Mouse (Mus musculus): Measurements from ENCODE around the gene Ubxn7. TPM values are rescaled to one million over a fixed set of nuclear protein-coding genes. Genes with fewer than 3 reads are reported as not detected.

The Ubxn7 gene
- polyA plus RNA-seq, 1 experiment from 2014 or later, result 13.2 TPM

- Histone ChIP-seq H3K9ac (replicated peaks; ENCODE audit: low read depth) (no peak overlapping the region), H3K27me3 (replicated peaks; ENCODE audit: insufficient read depth, low read length) (no peaks in the 10 kb centered on the region), H3K9me3 (ENCODE audit: low read length) (no peaks in the 10 kb centered on the region), H3K4me3 (ENCODE audit: low read depth, low read length) (no peak overlapping the region), H3K4me2 (replicated peaks; ENCODE audit: low read depth, low read length) (no peak overlapping the region), H3K4me1 (ENCODE audit: insufficient read depth, low read depth, low read length) (no peaks in the 10 kb centered on the region), H3K36me3 (ENCODE audit: insufficient read depth, low read length) (no peaks in the 10 kb centered on the region), H3K27ac (ENCODE audit: low read length) (no peak overlapping the region)
- TF ChIP-seq EP300 (IDR thresholded peaks at IDR 0.05) (no peak), CTCF (IDR thresholded peaks at IDR 0.05) (no peak)
- DNase-seq (ENCODE audit: low spot score) (no peak), ATAC-seq (no peak)
- 90% methylated on average over 5 of the region's 5 CpGs for WGBS
Observed at GRCm38 (mm10) chr16:32335146-32335545, 3.1 kb downstream of the Ubxn7 start.

- H3K4me1 ChIP-seq (ENCODE audit: insufficient read depth, low read depth, low read length), result no peaks in the 10 kb centered on the region
- H3K27ac ChIP-seq (ENCODE audit: low read length), result no peak overlapping the region
- DNase-seq (ENCODE audit: low spot score) (no peak), ATAC-seq (no peak)
- no peak overlapping the region for H3K4me3 ChIP-seq (ENCODE audit: low read depth, low read length)
- no peaks in the 10 kb centered on the region for H3K27me3 ChIP-seq (replicated peaks; ENCODE audit: insufficient read depth, low read length)
- H3K4me2 ChIP-seq (replicated peaks; ENCODE audit: low read depth, low read length), result no peak overlapping the region
- no peak for TF ChIP-seq EP300 (IDR thresholded peaks at IDR 0.05)
- H3K36me3 ChIP-seq (ENCODE audit: insufficient read depth, low read length), result no peaks in the 10 kb centered on the region
- H3K9me3 ChIP-seq (ENCODE audit: low read length), result no peaks in the 10 kb centered on the region
- no peak overlapping the region for H3K9ac ChIP-seq (replicated peaks; ENCODE audit: low read depth)
- 71% methylated on average over 7 of the region's 7 CpGs for WGBS
Observed at GRCm38 (mm10) chr16:32336026-32336780, 4.1 kb downstream of the Ubxn7 start.

GRCm38 (mm10) chr16:32337001-32337400 is 4.9 kb downstream of the Ubxn7 start:
- no peaks in the 10 kb centered on the region for H3K27me3 ChIP-seq (replicated peaks; ENCODE audit: insufficient read depth, low read length)
- no peak overlapping the region for H3K27ac ChIP-seq (ENCODE audit: low read length)
- ATAC-seq, result no peak
- H3K4me3 ChIP-seq (ENCODE audit: low read depth, low read length), result no peak overlapping the region
- DNase-seq (ENCODE audit: low spot score), result no peak
- TF ChIP-seq EP300 (IDR thresholded peaks at IDR 0.05) (no peak), CTCF (IDR thresholded peaks at IDR 0.05) (no peak)
- H3K4me2 ChIP-seq (replicated peaks; ENCODE audit: low read depth, low read length), result no peak overlapping the region
- H3K36me3 ChIP-seq (ENCODE audit: insufficient read depth, low read length), result no peaks in the 10 kb centered on the region
- no peaks in the 10 kb centered on the region for H3K4me1 ChIP-seq (ENCODE audit: insufficient read depth, low read depth, low read length)
- H3K9ac ChIP-seq (replicated peaks; ENCODE audit: low read depth), result no peak overlapping the region
- no peaks in the 10 kb centered on the region for H3K9me3 ChIP-seq (ENCODE audit: low read length)

GRCm38 (mm10) chr16:32340451-32340850 is 8.4 kb downstream of the Ubxn7 start:
- H3K4me3 ChIP-seq (ENCODE audit: low read depth, low read length), result no peak overlapping the region
- H3K27ac ChIP-seq (ENCODE audit: low read length), result no peak overlapping the region
- 58% methylated on average over 1 of the region's 1 CpGs for WGBS
- H3K36me3 ChIP-seq (ENCODE audit: insufficient read depth, low read length), result no peaks in the 10 kb centered on the region
- no peaks in the 10 kb centered on the region for H3K27me3 ChIP-seq (replicated peaks; ENCODE audit: insufficient read depth, low read length)
- TF ChIP-seq EP300 (IDR thresholded peaks at IDR 0.05) (no peak), CTCF (IDR thresholded peaks at IDR 0.05) (no peak)
- no peak for DNase-seq (ENCODE audit: low spot score)
- no peak overlapping the region for H3K4me2 ChIP-seq (replicated peaks; ENCODE audit: low read depth, low read length)
- ATAC-seq, result no peak
- no peaks in the 10 kb centered on the region for H3K9me3 ChIP-seq (ENCODE audit: low read length)
- H3K4me1 ChIP-seq (ENCODE audit: insufficient read depth, low read depth, low read length), result no peaks in the 10 kb centered on the region
- no peak overlapping the region for H3K9ac ChIP-seq (replicated peaks; ENCODE audit: low read depth)

GRCm38 (mm10) chr16:32345521-32345920 is 13.5 kb downstream of the Ubxn7 start:
- H3K9ac ChIP-seq (replicated peaks; ENCODE audit: low read depth), result no peak overlapping the region
- H3K4me1 ChIP-seq (ENCODE audit: insufficient read depth, low read depth, low read length), result no peaks in the 10 kb centered on the region
- no peaks in the 10 kb centered on the region for H3K27me3 ChIP-seq (replicated peaks; ENCODE audit: insufficient read depth, low read length)
- H3K27ac ChIP-seq (ENCODE audit: low read length), result no peak overlapping the region
- no peaks in the 10 kb centered on the region for H3K9me3 ChIP-seq (ENCODE audit: low read length)
- no peaks in the 10 kb centered on the region for H3K36me3 ChIP-seq (ENCODE audit: insufficient read depth, low read length)
- no peak overlapping the region for H3K4me2 ChIP-seq (replicated peaks; ENCODE audit: low read depth, low read length)
- ATAC-seq (no peak), DNase-seq (ENCODE audit: low spot score) (no peak)
- no peak overlapping the region for H3K4me3 ChIP-seq (ENCODE audit: low read depth, low read length)
- no peak for TF ChIP-seq EP300 (IDR thresholded peaks at IDR 0.05)
- no peak for TF ChIP-seq CTCF (IDR thresholded peaks at IDR 0.05)

GRCm38 (mm10) chr16:32350776-32351175 is 18.7 kb downstream of the Ubxn7 start:
- no peak for TF ChIP-seq CTCF (IDR thresholded peaks at IDR 0.05)
- no peak for TF ChIP-seq EP300 (IDR thresholded peaks at IDR 0.05)
- H3K9me3 ChIP-seq (ENCODE audit: low read length), result no peaks in the 10 kb centered on the region
- no peaks in the 10 kb centered on the region for H3K4me1 ChIP-seq (ENCODE audit: insufficient read depth, low read depth, low read length)
- no peak overlapping the region for H3K9ac ChIP-seq (replicated peaks; ENCODE audit: low read depth)
- ATAC-seq (no peak), DNase-seq (ENCODE audit: low spot score) (no peak)
- H3K4me2 ChIP-seq (replicated peaks; ENCODE audit: low read depth, low read length), result no peak overlapping the region
- no peak overlapping the region for H3K27ac ChIP-seq (ENCODE audit: low read length)
- 64% methylated on average over 3 of the region's 3 CpGs for WGBS
- no peak overlapping the region for H3K4me3 ChIP-seq (ENCODE audit: low read depth, low read length)
- no peaks in the 10 kb centered on the region for H3K27me3 ChIP-seq (replicated peaks; ENCODE audit: insufficient read depth, low read length)
- H3K36me3 ChIP-seq (ENCODE audit: insufficient read depth, low read length), result no peaks in the 10 kb centered on the region; the same call in 1 of the 2 replicates

Measured in lung, postnatal 0 days (tissue).